Mouse (Mus musculus): ENCODE data around the gene Snapc3. TPM values are rescaled to one million over a fixed set of nuclear protein-coding genes. Genes with fewer than 3 reads are reported as not detected.

The Snapc3 gene
- polyA plus RNA-seq, 1 experiment = 0.38 TPM

DNA sequence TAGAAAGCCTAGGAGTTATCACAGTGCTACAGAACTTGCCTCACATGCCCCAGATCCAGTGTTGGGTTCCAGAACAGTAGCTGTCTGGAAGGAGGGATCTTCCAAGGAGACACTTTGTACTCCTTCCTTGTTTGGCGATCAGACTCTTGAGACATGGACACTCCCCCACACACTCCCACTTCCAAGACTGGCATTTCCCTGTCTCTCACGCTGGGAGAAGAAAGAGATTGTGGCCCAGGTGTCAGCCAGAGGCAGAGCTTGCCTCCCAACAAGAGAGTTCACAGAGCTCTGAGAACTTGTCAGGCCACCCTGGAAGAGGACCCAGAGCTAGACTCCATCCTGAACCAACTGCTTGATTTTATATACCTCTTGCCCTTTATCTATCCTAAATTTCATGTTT is 27.0 kb upstream of the Snapc3 start:
- Histone ChIP-seq H3K9me3 (ENCODE audit: control insufficient read depth, low read length) (no peaks in the 10 kb centered on the region), H3K36me3 (ENCODE audit: control insufficient read depth) (no peaks in the 10 kb centered on the region), H3K4me3 (replicated peaks) (no peak overlapping the region), H3K27me3 (ENCODE audit: control insufficient read depth) (no peaks in the 10 kb centered on the region), H3K4me1 (ENCODE audit: control insufficient read depth) (no peaks in the 10 kb centered on the region)
- TF ChIP-seq TAL1 (IDR thresholded peaks at IDR 0.05; ENCODE audit: low read length) (no peak), GATA1 (IDR thresholded peaks at IDR 0.05; ENCODE audit: low read length) (no peak)

DNA sequence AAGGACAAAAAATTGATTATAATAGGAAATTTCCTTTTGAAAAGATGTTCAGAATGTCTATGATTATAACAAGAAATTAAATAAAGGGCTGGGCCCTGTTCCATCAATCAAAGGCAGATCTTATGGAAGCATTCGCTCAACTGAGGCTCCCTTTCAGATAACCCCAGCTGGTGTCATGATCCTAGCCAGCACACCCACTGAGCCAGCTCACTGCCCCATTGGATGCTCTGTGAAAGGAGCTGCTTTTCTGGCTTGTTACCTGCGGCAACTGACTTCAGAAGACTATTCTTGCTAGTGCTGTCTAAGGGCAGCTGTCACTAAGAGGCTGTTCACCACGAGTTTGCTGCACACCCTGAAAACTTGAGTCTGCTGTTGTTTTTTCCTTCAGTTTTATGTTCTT is 25.6 kb upstream of the Snapc3 start:
- H3K36me3 ChIP-seq (ENCODE audit: control insufficient read depth) = no peaks in the 10 kb centered on the region
- TF ChIP-seq TAL1 (IDR thresholded peaks at IDR 0.05; ENCODE audit: low read length) = no peak
- TF ChIP-seq GATA1 (IDR thresholded peaks at IDR 0.05; ENCODE audit: low read length) = no peak
- no peak overlapping the region for H3K4me3 ChIP-seq (replicated peaks)
- no peaks in the 10 kb centered on the region for H3K4me1 ChIP-seq (ENCODE audit: control insufficient read depth)
- H3K9me3 ChIP-seq (ENCODE audit: control insufficient read depth, low read length) = no peaks in the 10 kb centered on the region
- no peaks in the 10 kb centered on the region for H3K27me3 ChIP-seq (ENCODE audit: control insufficient read depth)

DNA sequence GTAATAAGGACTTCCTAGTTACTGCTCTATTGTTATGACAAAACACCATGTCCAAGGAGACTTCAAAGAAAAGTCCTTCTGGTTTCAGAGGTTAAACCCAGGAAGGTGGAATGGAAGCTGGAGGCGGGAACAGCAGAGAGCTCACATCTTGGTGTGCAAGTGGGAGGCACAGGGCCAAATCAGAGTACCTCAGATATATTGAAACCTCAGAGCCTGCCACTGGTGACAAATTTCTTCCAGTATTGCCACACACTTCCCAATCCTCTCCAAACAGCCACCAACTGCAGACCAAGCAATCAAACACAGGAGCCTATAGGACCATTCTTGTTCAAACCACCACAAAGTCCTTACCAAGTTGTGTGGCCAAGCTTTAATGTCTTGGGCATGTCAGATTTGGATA is 23.8 kb upstream of the Snapc3 start:
- H3K36me3 ChIP-seq (ENCODE audit: control insufficient read depth) = no peaks in the 10 kb centered on the region
- H3K9me3 ChIP-seq (ENCODE audit: control insufficient read depth, low read length) = no peaks in the 10 kb centered on the region

DNA sequence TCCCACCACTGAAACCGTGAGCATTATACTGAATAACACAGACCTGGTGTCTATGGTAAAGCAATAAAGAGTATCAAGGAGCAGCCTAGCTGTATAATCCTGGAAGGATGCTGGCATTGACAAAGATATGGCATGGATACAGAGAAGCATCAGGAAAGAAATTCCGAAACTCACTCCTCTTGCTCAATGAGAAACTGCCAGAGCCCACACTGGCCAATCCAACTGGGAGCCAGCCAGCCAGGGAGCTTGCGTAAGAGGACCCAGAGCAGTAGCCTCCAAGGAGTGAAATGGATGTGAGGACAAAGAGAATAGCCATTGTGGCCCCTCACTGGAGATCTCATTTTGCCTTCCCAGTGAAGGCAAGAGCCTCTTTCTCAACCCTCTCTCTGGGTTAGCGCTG is 21.2 kb upstream of the Snapc3 start:
- no peak overlapping the region for H3K4me3 ChIP-seq (replicated peaks)
- H3K9me3 ChIP-seq (ENCODE audit: control insufficient read depth, low read length) = no peaks in the 10 kb centered on the region
- H3K27me3 ChIP-seq (ENCODE audit: control insufficient read depth) = no peaks in the 10 kb centered on the region
- H3K36me3 ChIP-seq (ENCODE audit: control insufficient read depth) = no peaks in the 10 kb centered on the region
- H3K4me1 ChIP-seq (ENCODE audit: control insufficient read depth) = peaks cover 10% of the 10 kb centered on the region
- no peak for TF ChIP-seq GATA1 (IDR thresholded peaks at IDR 0.05; ENCODE audit: low read length)
- no peak for TF ChIP-seq TAL1 (IDR thresholded peaks at IDR 0.05; ENCODE audit: low read length)

More for the DNA sequence above, 23.8 kb upstream of the Snapc3 start:
- no peak for TF ChIP-seq TAL1 (IDR thresholded peaks at IDR 0.05; ENCODE audit: low read length)
- no peak for TF ChIP-seq GATA1 (IDR thresholded peaks at IDR 0.05; ENCODE audit: low read length)
- Histone ChIP-seq H3K4me1 (ENCODE audit: control insufficient read depth) (no peaks in the 10 kb centered on the region), H3K27me3 (ENCODE audit: control insufficient read depth) (no peaks in the 10 kb centered on the region), H3K4me3 (replicated peaks) (no peak overlapping the region)

DNA sequence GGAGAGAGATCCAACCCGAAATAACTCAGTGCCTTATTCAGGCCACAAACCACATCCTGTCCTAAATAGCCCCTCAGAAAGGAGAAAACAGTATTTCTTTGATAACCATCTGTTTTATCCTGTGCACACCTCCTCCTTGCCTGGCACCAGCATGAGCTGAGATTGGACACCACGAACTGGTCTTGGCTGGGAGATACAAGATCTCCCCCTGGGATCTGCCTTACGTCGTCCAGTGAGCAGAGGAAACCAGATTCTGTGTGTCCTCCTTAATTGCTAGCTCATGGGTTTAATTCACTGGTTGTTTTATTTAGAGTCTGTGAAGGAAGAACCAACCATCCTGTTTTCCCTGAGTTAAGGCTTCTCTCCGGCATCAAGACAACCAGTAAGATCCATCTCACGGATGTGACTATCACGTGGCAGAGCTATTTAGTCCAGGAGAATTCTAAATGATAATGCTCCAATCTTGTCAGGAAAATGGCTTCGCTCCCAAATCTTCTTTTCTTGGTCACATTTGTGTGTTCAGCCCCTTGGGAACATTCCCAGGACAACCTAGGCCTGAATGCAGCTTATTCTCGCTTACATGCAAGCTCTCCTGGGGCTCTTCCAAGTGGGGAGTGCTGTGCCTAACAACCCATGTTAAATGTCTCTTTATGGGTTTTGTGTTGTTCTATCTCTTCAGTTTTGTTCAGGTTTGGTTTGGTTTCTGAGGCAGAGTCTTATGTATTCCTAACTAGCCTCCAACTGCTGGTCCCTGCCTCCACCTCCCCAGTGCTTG is 20.3 kb upstream of the Snapc3 start:
- TF ChIP-seq TAL1 (IDR thresholded peaks at IDR 0.05; ENCODE audit: low read length) (no peak), GATA1 (IDR thresholded peaks at IDR 0.05; ENCODE audit: low read length) (no peak)
- Histone ChIP-seq H3K4me1 (ENCODE audit: control insufficient read depth) (peaks cover 12% of the 10 kb centered on the region), H3K4me3 (replicated peaks) (no peak overlapping the region), H3K27me3 (ENCODE audit: control insufficient read depth) (no peaks in the 10 kb centered on the region), H3K36me3 (ENCODE audit: control insufficient read depth) (no peaks in the 10 kb centered on the region), H3K9me3 (ENCODE audit: control insufficient read depth, low read length) (no peaks in the 10 kb centered on the region)

DNA sequence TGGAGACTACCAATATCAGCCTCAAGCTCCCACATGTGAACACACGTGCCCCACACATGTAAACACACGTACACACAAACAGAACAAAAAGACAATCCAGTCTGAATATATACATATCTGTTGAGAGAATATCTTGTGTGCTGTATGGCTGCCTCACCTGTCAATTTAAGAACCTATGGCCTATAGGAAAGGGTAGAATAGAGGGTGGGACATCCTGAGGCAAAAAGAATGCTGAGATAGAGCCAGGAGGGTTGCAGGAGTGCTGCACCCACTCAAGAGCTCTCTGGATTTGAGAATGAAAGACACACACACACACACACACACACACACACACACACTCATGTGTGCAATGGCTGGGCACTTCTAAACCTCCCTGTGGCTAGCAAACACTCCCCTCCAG is 19.0 kb upstream of the Snapc3 start:
- peaks cover 12% of the 10 kb centered on the region for H3K4me1 ChIP-seq (ENCODE audit: control insufficient read depth)
- H3K36me3 ChIP-seq (ENCODE audit: control insufficient read depth) = no peaks in the 10 kb centered on the region
- H3K9me3 ChIP-seq (ENCODE audit: control insufficient read depth, low read length) = peaks cover 7% of the 10 kb centered on the region
- no peaks in the 10 kb centered on the region for H3K27me3 ChIP-seq (ENCODE audit: control insufficient read depth)
- no peak overlapping the region for H3K4me3 ChIP-seq (replicated peaks)
- no peak for TF ChIP-seq TAL1 (IDR thresholded peaks at IDR 0.05; ENCODE audit: low read length)
- TF ChIP-seq GATA1 (IDR thresholded peaks at IDR 0.05; ENCODE audit: low read length) = no peak

DNA sequence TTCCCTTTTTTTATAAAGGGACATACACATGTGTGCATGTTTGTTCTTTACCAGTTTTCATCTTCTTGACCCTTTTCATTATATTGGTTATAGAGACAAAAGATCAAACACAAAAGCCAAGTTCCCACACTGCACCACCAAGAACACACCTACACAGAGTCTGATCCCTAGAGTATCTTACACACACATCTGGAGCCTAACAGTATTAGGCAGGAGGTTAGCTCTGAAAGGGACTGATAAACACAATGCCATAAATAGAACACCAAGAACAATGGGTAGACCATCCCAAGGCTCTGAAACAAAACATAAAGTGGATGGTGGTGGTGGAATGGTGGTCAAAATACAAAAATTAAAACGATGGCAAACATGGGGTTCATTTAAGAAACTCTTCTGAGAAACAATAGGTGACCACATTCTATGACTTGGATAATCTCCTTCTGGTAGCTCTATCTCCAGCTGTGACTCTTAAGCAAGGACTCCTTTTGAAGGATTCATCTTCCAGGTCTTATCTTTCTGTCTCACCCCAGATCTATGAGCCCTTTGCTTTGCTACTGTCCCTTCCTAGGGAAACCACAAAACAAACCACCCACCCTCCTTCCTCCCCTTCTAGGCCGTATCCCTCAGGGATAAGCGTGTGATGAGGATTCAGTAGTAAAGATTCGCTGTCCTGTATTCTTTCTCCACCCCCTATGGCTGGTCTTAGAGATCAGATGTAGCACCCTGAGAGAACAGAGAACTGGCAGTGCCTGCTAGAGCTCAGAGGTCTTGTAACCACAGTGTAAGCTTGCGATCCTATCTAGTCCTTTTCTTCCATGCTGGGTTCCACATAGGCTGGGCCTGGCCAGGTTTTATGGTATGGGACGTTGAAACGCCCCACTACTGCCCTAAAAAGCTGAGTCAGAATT is 16.6 kb upstream of the Snapc3 start:
- peaks cover 12% of the 10 kb centered on the region for H3K4me1 ChIP-seq (ENCODE audit: control insufficient read depth)
- no peaks in the 10 kb centered on the region for H3K27me3 ChIP-seq (ENCODE audit: control insufficient read depth)
- no peak overlapping the region for H3K4me3 ChIP-seq (replicated peaks)
- TF ChIP-seq TAL1 (IDR thresholded peaks at IDR 0.05; ENCODE audit: low read length) (no peak), GATA1 (IDR thresholded peaks at IDR 0.05; ENCODE audit: low read length) (no peak)
- no peaks in the 10 kb centered on the region for H3K36me3 ChIP-seq (ENCODE audit: control insufficient read depth)
- H3K9me3 ChIP-seq (ENCODE audit: control insufficient read depth, low read length) = peaks cover 8% of the 10 kb centered on the region

DNA sequence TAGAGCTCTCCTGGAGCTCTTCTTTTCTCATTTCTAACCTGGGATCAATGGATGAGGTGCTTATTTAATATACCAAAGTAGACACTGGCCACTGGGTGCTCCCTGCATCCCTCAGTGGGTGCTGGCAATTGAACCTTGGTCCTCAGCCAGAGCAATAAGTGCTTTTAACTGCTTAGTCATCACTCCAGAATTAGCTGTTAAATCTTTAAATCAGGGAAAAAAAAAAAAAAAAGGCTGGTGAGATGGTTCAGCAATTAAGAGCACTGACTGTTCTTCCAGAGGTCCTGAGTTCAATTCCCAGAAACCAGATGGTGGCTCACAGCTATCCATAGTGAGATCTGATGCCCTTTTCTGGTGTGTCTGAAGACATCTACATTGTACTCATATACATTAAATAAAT is 15.8 kb upstream of the Snapc3 start:
- H3K36me3 ChIP-seq (ENCODE audit: control insufficient read depth) = no peaks in the 10 kb centered on the region
- TF ChIP-seq TAL1 (IDR thresholded peaks at IDR 0.05; ENCODE audit: low read length) (no peak), GATA1 (IDR thresholded peaks at IDR 0.05; ENCODE audit: low read length) (no peak)
- H3K4me1 ChIP-seq (ENCODE audit: control insufficient read depth) = peaks cover 12% of the 10 kb centered on the region
- peaks cover 8% of the 10 kb centered on the region for H3K9me3 ChIP-seq (ENCODE audit: control insufficient read depth, low read length)
- H3K4me3 ChIP-seq (replicated peaks) = no peak overlapping the region
- no peaks in the 10 kb centered on the region for H3K27me3 ChIP-seq (ENCODE audit: control insufficient read depth)

DNA sequence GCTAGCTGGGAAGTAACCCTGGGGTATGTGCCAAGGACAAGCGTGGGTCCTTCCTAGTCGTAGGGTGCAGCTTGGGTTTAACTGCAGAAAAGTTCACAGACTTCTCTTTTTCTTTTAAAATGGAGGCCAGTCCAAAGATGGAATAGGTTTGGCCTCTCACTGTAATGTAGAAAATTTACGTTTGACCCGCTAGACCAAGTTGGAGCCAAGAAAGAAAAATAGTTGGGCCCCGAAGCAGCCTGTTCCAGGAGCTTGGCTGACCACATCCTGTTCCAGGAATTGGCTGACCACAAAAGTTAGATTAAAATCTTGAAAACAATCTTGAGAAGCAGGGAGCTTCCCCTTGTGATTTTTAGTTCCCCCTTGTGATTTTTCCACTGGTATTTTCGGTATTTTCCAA is 9.8 kb upstream of the Snapc3 start:
- H3K27me3 ChIP-seq (ENCODE audit: control insufficient read depth) = peaks cover 2% of the 10 kb centered on the region; the same call in 1 of the 2 replicates
- no peaks in the 10 kb centered on the region; the same call in 1 of the 2 replicates for H3K4me1 ChIP-seq (ENCODE audit: control insufficient read depth)
- no peak for TF ChIP-seq GATA1 (IDR thresholded peaks at IDR 0.05; ENCODE audit: low read length)
- no peak for TF ChIP-seq TAL1 (IDR thresholded peaks at IDR 0.05; ENCODE audit: low read length)
- H3K36me3 ChIP-seq (ENCODE audit: control insufficient read depth) = no peaks in the 10 kb centered on the region
- no peak overlapping the region for H3K4me3 ChIP-seq (replicated peaks)
- H3K9me3 ChIP-seq (ENCODE audit: control insufficient read depth, low read length) = peaks cover 15% of the 10 kb centered on the region

Measured in erythroblast, embryonic 14.5 days (primary cell).